Comparison of ENCODE assay signal across 18 mouse cellular contexts in the genomic region with DNA sequence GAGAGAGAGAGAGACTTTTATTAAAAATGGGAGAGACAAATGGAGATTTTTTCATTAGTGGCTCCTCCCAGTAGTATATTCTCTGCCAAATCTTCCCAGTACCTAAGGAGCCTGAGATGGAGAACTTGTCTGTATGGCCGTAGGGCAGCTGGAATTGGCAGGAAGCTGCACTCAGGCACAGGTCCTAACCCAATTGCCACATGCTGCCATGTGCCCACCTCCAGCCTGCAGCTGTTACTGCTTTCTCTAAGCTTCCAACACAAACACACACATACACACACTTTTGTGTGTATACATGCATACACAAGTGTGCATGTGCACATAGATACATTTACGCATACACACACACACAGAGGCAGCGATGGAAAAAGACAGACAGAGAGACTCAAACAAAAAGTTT. TPM values are rescaled to one million over a fixed set of nuclear protein-coding genes. Genes with fewer than 3 reads are reported as not detected.
"Had no signal": no experiment of that assay in that cellular context is flagged by ENCODE, and none has a peak within 500 bp of the region (broad histone marks: within the 10 kb centered on the region; RNA-seq: fewer than 3 reads in every experiment).

No protein-coding gene starts in this region.

- H3K4me2 ChIP-seq: lung, embryonic 14.5 days; midbrain, embryonic 12.5 days; neural tube, embryonic 13.5 days; neural tube, embryonic 15.5 days had no signal

- H3K9ac ChIP-seq: lung, embryonic 14.5 days; midbrain, embryonic 12.5 days; neural tube, embryonic 13.5 days; neural tube, embryonic 15.5 days had no signal

- H3K9me3 ChIP-seq: midbrain, embryonic 10.5 days; midbrain, embryonic 12.5 days; neural tube, embryonic 13.5 days; neural tube, embryonic 15.5 days had no signal

- H3K27me3 ChIP-seq: midbrain, embryonic 12.5 days; neural tube, embryonic 13.5 days; neural tube, embryonic 15.5 days had no signal

- H3K4me3 ChIP-seq: midbrain, embryonic 10.5 days; midbrain, embryonic 12.5 days; myocyte; neural tube, embryonic 13.5 days; neural tube, embryonic 15.5 days had no signal

- H3K36me3 ChIP-seq: midbrain, embryonic 10.5 days; midbrain, embryonic 12.5 days; neural tube, embryonic 13.5 days; neural tube, embryonic 15.5 days had no signal

- H3K27ac ChIP-seq: midbrain, embryonic 10.5 days; midbrain, embryonic 12.5 days; neural tube, embryonic 13.5 days; neural tube, embryonic 15.5 days had no signal

- ATAC-seq: midbrain, embryonic 16.5 days had no signal

- DNase-seq: lung, adult 18-20 months; lung, embryonic 14.5 days; lung, postnatal 10 days; lung, postnatal 4 days; midbrain, embryonic 14.5 days; retina, postnatal 1 day; right cerebral cortex, adult 18-20 months; right cerebral cortex, postnatal 25 days; right cerebral cortex, postnatal 4 days; spleen, adult 18-20 months; thymus, adult 18-20 months; thymus, postnatal 36 days had no signal

- H3K4me1 ChIP-seq: midbrain, embryonic 10.5 days; midbrain, embryonic 12.5 days had no signal

RNA-seq across cellular contexts. Expression of gene Gm10260, which starts 56.5 kb away (rescaled TPM):
- polyA plus RNA-seq: midbrain, embryonic 14.5 days had no signal
